Mouse (Mus musculus) cerebellum, postnatal 4 days (tissue): ENCODE measurements at regions not wholly inside any gene's neighbourhood (a gene's known extent, or its start where the extent isn't known, plus 50 kb on each side); places are given as distances from the start of the nearest gene placed in this dataset.

Experiments used
- DNase-seq, 2 experiments: peaks; one replicate each; pipeline ENCODE4 v3.0.0; 2022; ENCODE audit warnings: low spot score in 2 of 2, mixed read lengths in 1 of 2

DNA sequence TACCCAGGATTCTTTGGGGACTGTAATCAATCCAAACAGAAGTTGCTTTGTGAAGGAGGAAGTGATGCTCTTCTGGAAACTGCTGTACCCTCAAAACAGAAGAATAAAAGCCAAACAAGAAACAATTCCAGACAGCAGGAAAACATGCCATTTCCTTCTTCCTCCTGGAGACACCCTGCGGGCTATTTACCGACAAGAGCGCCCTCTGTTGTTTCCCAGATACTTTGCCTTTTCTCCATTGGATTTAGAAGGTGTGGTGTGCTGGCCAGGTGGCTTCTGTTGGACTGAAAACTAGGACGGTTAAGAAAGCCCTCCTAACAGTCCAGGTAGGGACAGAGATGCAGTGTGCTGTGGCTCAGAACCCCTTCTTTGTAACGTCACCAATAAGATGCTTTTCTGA is 119.9 kb upstream of the Msx2 start:
- DNase-seq, result no peak

DNA sequence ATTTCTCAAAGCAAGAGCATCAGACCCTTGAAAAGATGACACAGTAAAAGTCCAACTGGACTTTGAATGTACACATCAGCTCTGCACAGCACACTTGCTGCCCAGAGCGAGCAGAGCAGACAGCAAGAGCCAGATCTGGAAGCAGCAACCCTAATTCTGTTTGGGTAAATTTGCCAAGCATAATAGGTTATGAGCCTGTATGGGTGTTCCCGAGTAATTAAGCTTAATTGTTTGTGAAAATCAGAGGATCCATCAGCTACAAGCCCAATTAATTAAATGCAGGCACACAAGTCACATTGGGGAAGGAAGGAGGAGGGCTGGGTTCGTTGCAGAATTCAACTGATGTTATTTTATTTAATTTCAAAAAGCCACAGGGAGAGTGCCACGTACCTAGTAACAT is 113.9 kb upstream of the Msx2 start:
- DNase-seq, result no peak

DNA sequence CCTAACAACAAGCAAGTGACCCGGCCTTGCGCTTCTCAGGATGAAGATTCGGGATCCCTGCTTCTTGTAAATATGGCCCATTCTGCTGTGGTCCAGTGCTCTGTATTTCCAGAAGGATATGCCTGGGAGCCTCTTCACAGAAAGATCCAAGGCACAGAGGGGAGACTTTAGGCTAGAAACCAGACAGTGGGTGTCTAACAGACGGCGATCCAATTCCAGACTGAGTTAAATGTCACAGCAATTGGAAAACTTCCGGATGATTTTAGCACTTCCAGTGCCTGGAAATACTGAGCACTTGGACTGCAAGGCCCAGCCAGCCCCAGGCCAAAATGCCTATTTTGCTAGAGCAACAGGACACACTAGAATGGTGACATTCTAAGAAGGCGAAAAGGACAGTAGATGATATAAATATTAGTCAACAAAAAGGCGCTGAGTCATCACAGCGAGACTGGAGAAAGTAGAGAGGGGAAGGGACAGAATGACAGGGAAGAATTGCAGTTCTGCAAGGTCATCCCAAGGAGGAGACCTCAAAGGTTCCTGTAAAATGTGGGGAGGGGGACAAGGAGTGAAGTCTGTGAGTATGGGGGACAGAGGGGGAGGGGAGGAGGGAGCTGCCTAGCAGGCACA is 111.7 kb upstream of the Msx2 start:
- no peak for DNase-seq

DNA sequence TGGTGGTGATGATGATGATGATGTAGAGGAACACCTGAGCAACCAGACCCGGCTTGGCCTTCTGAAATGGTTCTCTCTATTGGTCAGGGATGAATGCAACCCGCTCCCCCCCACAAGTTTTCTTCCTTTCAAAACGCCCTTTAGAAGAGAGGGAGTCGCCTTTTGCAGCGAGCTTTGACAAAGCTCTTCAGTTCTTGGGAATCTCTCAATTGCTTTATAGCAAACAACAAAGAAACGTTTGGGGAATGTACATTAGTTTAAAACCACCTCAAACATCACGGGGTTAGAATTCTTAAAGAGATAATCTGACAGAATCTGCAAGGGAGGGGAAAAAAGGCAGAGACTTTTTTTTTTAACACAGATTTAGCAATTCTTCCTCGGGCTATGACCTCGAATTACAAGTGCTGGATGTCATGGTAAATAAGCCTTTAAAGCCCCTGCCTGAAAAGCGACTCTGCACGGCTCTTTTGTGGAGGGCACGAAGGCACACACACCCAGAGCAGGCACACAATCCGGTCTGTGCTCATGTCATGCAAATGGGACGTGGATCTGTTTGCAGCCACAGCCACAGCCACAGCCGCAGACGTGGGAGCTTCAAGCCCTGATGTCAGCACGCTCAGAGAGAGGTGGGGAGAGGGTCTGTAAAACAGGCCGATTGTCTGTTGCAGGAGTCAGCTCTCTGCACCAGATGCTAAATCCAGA is 81.2 kb upstream of the Msx2 start:
- no peak for DNase-seq

DNA sequence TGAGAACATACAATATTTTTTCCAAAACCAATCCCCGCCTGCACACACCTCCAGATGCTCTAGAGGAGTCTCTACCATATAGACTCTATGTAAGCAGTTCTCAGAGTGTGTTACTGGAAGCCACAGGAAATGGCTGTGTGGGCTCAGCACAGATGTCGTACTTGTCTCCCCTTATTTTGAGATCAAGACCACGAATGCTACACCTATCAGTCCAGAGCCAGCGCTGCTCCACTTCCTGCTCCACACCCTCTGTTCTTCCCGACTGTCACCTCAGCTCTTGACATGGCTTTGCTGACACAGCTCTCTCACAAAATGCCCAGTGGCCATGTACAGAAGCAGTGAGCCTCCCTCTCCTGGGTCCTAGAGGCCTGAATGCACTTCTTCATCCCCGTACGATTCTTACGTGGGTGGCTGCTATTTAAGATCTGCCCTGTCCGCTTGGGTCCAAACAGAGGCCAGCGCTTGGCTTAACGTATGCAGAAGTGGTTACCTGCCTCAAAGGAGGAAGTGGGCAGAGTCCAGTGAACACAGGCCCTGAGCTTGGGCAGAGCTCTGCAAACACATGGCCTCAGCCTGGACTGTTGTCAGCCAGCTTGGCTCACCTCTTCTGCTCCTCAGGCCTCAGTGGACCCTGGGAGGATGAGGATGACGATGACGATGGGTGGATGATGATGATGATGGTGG is 80.5 kb upstream of the Msx2 start:
- DNase-seq, result no peak

DNA sequence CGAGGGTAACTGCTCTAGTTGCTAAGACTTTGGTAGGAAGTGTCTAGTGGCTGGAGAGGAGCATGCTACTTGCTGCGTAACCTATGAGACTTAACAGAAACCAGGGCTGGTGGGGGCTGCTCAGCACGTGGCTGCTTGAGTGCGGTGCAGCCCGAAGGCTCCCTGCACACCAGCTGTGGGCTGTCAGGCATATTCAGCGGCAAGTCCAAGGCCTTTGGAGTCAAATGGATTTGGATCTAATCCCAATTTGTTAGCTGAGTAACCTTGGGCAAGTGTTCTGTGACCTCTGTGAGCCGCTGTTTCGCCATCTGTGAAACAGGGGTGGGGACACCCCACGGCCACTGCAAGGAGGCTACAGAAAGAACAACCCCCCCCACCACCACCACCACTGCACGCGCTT is 75.5 kb upstream of the Msx2 start:
- DNase-seq, result no peak

DNA sequence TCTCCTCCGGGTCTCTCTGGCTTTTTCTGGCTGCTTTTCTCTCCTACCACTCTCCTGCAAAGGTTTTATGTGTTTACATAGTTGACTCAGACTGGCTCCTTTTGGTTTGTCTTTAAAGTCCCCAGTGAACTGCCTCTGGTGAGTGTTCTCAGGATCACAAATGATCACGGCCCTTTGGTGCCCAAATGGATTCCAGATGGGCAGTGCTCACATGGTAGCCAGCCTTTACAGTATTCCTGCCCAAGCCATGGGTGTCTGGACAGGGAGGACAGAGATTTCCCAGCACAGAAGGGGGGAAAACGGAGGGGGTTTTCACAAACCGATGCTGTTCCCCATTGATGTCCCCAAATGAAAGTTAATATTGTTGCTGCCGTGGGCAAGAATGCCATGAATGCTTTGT is 70.4 kb upstream of the Msx2 start:
- DNase-seq, result no peak

DNA sequence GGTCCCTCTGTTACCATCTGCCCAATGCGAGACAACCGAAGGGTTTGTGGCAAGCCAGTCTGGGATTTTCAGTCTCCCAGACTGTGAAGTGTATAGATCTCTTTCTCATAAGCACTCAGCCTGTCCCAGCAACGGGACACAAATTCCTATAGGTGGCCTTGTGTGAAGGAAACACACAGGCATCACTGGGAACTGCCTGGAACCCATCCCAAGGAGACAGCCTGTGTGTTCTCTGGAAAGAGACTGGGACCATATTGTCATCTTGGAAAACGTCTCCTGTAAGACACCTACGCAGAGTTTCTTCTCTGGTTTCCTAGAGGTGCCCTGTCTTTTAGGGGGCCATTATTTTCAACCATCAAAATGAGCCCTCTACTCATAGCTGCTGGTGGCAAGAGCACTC is 66.9 kb upstream of the Msx2 start:
- DNase-seq, result no peak

DNA sequence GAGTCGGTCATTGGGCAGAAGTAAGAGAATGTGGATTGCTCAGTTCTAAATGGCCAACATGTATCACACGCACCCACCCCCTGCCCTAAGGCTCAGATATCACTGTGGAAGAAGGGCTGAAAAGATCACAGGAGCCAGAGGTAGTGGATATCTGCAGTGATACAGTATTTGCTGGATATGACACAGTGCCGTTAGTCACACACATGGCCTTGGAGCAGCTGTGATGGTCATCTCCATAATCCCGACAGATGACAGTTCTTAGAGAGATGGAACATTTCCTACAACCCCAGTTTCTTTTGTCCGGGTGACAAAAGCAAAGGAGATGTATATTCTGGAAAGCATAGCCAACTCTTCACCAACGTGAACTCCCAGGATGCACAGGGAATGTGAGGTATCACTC is 65.1 kb upstream of the Msx2 start:
- no peak for DNase-seq

DNA sequence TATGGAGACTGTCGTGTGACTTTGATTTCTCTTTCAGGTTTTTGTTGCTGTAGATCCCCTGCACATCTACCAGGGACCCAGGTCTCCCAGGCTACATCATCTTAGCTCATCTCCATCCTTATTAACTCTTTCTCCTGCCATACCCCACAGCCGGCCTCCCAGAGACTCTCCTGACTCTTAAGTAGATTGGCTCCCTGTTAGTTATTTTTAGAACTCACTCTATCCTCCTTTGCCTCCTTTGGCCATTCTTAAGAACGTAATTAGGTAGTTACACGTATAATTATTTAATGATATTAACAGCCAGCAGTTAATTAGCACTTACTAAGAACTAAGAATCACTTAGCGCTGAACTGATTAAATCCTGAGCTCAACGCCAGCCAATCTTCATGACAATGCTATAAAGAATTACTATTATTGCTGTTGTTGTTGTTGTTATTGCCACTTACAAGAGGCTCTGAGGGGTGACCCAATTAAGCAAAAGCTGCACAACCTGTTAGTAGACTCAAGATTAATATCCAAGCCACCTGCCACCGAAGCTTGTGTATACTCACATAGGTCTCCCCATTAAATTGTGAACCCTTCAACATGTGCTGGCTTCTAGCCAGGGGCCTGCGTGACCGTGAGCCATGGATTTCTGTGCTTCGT is 63.0 kb upstream of the Msx2 start:
- DNase-seq, result no peak

DNA sequence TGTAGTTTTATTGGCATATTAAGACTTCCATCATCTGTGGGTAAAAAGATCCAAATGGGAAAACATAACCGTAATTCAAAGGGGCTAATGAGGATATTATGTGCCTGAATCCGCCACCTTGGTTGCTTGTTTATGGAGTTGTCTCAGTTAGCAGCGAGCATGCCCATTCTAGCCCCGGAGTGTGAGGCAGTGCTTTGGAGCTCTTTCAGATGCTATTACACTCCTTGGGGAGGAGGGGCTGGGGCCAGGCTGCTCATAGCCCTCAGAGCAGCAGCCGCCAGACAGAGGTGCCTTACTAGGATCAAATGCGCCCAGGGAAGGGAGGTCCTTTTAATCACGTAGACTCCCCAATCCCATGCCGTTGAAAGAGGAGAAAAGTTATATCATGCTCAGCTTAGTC is 60.9 kb upstream of the Msx2 start:
- DNase-seq, result no peak

DNA sequence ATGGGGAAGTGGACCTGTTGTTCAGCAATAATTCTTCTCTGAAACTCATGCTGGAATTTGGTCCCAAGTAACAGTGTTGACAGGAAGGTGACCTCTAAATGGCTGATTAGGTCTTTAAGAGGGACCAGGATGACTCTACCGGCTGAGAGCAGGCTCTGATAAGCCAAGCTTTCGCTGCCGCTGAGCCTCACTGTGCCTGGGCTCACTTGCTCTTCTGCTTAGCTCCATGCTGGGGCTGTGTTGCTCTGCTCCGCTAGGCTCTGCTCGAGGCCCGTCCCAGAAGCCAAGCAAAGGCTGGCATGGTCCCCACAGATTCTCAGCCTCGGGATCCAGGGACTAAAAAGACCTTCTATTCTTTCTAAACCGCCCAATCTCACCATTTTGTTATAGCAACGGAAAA is 54.0 kb upstream of the Msx2 start:
- DNase-seq, result no peak

DNA sequence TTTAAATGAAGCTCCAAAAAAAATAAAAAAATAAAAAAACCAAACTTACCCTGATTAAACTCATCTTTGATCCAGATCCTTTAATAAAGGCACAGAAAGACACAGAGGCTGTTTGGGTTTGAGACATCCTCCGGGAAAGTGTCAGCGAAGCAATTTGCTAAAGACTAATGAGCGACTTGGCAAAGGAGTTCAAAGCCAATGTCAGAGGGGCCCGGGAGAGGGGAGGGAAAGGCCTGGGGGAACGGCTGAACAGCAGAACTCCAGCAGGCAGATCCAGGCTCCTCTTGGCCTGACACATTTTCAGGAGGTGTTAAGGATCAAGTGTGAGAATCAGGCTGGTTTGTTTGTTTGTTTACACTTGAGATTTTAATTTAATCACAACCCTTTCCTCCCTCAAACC is 49.9 kb upstream of the Msx2 start:
- DNase-seq, result no peak
